Mouse (Mus musculus) liver, adult (tissue): ENCODE measurements around the gene Hykk.

Experiments used
- GATA4 ChIP-seq: IDR thresholded peaks from 2 replicates; pipeline ENCODE4 v1.6.1; 2014; ENCODE audit warnings: mild to moderate bottlenecking, low read length; ENCODE audit not compliant: insufficient replicate concordance

Hykk gene

DNA sequence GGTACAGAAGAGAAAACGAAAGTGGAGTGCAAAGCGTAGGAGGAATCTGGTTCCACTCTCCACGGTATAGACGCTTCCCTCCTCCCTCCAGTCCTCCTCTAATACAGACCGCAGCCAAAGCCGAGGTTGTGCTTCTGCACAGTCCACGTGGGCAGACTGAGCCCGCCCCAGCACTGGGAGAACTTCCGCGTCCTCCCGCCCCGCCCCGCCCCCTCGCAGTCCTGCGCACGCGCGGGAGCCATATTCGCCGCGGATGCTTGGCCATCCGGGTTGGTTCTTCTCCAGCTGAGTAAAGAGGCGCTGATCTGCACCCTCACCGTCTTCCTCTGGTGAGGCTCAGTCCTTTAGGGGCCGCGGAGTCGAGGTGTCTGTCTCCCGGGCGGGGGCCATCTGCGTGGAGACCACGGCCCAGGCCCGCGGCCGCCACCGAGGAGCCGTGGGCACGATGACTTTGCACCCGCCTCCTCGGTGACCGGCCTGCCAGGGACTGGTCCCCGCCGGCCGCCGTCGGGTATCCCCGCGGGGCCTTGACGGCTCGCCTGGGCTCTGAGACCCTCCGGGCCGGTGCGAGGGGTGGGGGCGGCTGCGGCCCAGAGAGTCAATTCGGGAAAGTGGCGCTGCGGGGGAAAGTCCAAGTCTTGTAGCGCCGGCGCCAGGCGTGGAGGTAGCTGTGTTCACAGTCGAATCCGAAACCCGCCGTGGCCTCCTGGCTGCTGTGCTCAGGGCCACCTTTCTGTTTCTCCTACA is 33.7 kb downstream of the Hykk start, which contains the start of the genes Psma4 and AY074887:
TSS of gene Psma4 (plus strand) at position 216 of the 747 bp plus-strand sequence.
TSS of gene AY074887 (minus strand) at position 424 of the 747 bp plus-strand sequence.
- no peak for TF ChIP-seq GATA4

GRCm38 (mm10) chr9:54961059-54961458 is 44.0 kb downstream of the Hykk start:
- no peak for TF ChIP-seq GATA4

DNA sequence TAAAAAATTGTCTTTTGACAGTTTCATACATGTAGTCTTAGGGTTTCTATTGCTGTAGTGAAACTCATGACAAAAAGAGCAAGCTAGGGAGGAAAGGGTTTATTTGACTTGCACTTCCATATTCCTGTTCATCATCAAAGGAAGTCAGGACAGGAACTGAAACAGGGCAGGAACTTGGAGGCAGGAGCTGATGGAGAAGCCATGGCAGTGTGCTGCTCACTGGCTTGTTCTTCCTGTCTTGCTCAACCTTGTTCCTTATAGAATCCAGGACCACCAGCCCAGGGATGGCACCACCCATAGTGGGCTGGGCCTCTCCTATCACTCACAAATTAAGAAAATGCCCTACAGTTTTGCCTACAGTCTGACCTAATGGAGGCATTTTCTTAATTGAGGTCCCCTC is 46.6 kb downstream of the Hykk start:
- TF ChIP-seq GATA4 = no peak

DNA sequence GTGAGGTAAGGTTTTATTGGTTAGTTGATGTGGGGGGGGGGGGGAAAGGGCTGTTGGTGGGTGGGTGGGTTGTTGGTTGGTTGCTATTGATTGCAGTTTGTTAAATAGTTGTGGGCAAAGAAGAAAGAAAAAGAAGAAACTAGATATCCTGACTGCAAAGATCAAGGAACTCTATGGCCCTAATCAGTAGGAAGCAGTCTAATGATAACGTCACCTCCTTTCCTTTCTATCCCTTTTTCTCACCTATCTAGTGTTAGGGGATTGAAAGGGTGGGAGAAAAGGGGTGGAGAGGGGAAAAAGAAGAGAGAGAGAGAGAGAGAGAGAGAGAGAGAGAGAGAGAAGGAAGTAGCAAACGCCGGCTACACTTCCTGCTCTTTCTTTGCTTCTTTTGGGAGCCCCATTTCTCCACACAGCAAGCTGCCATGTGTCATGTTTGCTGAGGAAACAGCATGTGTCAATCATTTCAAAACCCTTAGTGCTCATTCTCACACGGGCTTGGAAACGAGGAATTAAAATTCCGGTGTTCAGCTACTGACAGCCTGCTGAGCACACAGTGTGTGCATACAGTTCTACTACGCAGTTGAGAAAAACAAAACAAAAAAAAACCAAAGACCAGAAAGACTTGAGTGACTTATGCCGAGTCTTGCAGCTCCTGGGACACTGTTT is 53.0 kb downstream of the Hykk start:
- no peak for TF ChIP-seq GATA4

DNA sequence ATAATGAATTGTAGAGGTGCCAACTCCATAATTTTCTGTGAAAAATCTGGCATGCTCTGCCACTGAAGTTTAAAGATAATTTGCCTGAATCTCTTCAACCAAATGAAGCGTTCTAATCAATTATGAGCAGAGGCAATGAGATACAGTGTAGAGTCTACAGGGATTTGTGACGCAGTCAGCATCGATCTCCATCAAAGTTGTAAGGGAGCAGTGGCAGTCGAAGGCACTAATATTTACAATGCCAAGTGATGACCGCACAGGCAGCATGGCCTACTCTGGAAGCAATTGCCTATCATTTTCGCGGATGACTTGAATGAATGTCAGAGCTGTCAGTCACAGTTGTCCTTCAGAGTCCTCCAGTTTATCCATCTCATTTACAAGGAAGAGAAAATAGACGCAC is 63.6 kb downstream of the Hykk start, which contains the start of gene Chrna5:
TSS of gene Chrna5 (plus strand) at position 207 of the 400 bp plus-strand sequence.
- no peak for TF ChIP-seq GATA4

DNA sequence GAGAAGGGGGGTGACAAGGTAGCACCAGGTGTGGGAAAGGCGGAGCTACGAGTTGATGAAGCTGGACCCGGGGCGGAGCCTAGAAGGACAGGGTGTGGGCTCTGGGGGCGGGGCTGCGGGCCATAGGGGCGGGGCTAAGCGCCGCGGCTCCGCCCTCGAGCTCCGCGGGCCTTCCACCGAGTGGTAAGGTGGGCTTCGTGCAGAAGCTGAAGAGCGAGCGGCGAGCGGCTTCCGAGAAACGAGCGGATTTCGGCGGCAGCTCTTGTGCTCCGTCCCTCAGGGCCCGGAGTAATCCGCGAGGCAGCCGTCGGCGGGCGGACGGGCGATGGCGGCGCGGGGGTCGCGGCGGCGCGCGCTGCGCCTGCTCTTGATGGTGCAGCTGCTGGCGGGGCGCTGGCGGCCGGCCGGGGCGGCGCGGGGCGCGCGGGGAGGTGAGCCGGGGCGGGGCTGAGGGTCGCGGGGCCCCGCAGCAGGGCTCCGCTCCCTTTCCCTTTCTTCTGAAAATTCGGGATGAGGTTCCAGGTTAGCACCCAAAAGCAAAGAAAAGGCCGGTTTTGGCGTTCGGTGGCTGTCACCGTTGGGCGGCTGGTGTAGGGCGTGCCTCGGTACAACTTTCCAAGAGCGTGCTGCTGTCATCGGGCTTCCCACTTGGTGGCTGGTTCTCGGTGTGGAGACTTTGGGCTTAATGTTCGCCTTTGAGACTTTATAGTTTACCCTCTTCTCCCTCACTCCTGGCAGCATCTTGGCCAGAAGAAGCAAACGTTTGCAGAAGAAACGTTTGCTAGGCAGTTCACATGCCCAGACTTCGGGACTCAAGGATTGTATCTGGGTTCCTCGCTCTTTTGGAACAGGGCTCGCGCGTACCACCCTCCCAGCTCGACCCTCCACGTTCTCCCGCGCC is 64.5 kb downstream of the Hykk start:
- TF ChIP-seq GATA4 = no peak

DNA sequence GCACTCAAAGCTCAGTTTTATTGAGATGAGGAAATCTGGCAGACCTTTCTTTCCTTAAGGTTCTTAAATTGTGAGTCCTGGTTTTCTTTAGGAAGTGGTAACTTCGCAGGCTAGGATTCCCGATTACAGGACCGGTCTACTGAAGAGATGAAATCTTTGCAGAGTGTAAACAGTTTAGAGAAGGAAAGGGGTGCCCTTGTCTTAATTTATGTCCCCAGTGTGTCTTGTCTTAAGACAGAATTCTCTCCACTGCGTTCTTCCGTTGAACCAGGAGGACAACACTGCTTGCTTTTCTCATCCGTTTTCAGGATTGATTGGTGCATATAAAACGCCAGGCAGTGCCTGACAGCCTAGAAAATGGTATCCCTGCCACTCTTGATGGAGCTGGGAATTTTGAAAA is 65.3 kb downstream of the Hykk start:
- TF ChIP-seq GATA4 = no peak

DNA sequence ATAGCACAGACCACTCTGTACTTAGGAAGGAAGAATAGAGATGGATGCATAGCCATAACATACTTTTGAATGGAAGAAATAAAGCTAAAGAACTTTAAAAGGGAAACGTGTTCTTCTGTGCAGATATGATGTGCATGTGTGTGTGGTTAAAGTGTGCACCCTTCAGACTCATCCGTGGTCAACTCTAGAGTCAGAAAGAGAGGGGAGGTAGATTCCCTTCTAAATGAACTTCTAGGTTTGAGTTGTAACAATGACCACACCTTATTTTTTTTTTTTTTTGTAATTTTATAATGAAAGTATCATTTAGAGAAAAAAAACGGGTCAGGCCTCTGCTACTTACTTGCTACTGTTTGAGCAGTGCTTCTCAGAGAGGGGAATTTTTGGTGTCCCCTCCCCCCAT is 73.3 kb downstream of the Hykk start:
- no peak for TF ChIP-seq GATA4

- no peak for TF ChIP-seq GATA4
Observed at GRCm38 (mm10) chr9:54994381-54994780, 77.3 kb downstream of the Hykk start.

DNA sequence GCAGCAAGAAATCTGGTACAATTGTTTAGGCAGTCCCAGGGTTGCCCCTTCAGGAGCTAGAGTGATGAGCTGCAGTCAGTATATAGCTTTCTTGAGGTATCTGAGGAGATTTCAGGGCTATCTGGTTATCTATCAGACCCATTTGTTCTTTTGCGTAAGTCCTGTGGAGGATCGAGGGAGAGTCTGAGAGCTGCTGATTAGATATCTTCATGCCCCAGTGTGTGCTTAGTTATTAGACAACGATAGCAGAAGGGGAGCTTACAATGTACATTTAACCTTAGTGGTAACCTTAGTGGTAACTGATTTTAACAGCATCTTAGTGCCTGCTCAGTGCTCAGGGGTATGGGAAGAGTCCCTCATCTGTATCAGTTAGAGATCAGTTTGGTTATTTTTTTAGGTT is 78.6 kb downstream of the Hykk start:
- TF ChIP-seq GATA4 = no peak
